Mouse (Mus musculus): ENCODE measurements at regions not wholly inside any gene's neighbourhood (a gene's known extent, or its start where the extent isn't known, plus 50 kb on each side); places are given as distances from the start of the nearest gene placed in this dataset.

- no peak for TF ChIP-seq CTCF (IDR thresholded peaks at IDR 0.05; ENCODE audit: control insufficient read depth, insufficient read depth, insufficient read length)
- TF ChIP-seq MYOD1 (IDR thresholded peaks at IDR 0.05; ENCODE audit: control insufficient read depth, insufficient read length, low read depth) = no peak
- no peak for TF ChIP-seq MYOG (IDR thresholded peaks at IDR 0.05; ENCODE audit: control insufficient read depth, extremely low read depth, insufficient read length)
- no peak for TF ChIP-seq MAX (IDR thresholded peaks at IDR 0.05)
Observed at GRCm38 (mm10) chr14:106506921-106507320, 400.9 kb downstream of the Trim52 start.
